35 mouse cellular contexts compared by ENCODE assay signal in the genomic region with DNA sequence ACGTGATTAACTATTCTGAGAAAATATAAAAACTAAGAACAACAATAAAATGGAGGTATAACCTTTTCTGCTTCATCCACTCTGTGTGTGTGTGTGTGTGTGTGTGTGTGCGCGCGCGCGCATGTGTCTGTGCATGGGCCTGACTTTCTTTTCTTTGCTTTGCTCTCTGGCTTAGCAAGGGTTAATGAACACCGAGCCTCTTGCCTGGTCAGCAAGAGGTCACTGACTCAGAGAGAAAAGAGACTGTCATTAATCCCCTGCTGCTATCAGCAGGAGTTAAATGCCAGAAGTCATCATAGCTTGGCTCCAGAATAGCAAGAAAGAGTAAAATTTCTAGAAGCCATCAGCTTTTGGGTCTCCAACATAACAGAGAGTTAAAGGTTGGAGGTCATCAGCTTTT. TPM values are rescaled to one million over a fixed set of nuclear protein-coding genes. Genes with fewer than 3 reads are reported as not detected.
DNase-seq lines count a peak whose midpoint lies in the region; ATAC-seq lines count a peak whose summit lies in the region.
"Had no signal": no experiment of that assay in that cellular context is flagged by ENCODE, and none has a peak within 500 bp of the region (broad histone marks: within the 10 kb centered on the region; RNA-seq: fewer than 3 reads in every experiment).

No protein-coding gene starts in this region.

- no peak overlapping the region for H3K27ac ChIP-seq in hindbrain, embryonic 10.5 days
- no peak overlapping the region for H3K27ac ChIP-seq in hindbrain, embryonic 12.5 days
- H3K27ac ChIP-seq: forebrain, embryonic 13.5 days; gastrocnemius, adult 2 months; limb, embryonic 15.5 days; liver, embryonic 15.5 days; midbrain, embryonic 12.5 days; neural tube, embryonic 12.5 days had no signal

- 50% methylated on average over 7 of the region's 7 CpGs for WGBS in hindbrain, embryonic 10.5 days
- 53% methylated on average over 7 of the region's 7 CpGs for WGBS in hindbrain, embryonic 12.5 days

- DNase-seq in hindbrain, embryonic 10.5 days (ENCODE audit: low spot score): peak; percentile 22
- peak; percentile 35 for DNase-seq in kidney, adult 9 months
- DNase-seq in kidney, postnatal 25 days: no peak
- DNase-seq in embryo, embryonic 10.5 days (ENCODE audit: low spot score): peak; percentile 66
- DNase-seq in retina, embryonic 14.5 days (ENCODE audit: low spot score): peak; percentile 10
- no peak for DNase-seq in gastrocnemius, postnatal 4 days (ENCODE audit: low spot score in 2 of 2)
- no peak for DNase-seq in right cerebral cortex, adult 2 months (ENCODE audit: low spot score in 2 of 2)
- DNase-seq: adrenal gland, postnatal 25 days; cerebellum, adult 11 months; cerebellum, adult 9-11 months; gastrocnemius, adult 2 months; left cerebral cortex, postnatal 4 days; lung, postnatal 10 days; right cerebral cortex, adult 18-20 months; thymus, adult 18-20 months; thymus, postnatal 4 days had no signal

- H3K9me3 ChIP-seq in hindbrain, embryonic 10.5 days: no peaks in the 10 kb centered on the region
- H3K9me3 ChIP-seq in hindbrain, embryonic 12.5 days (replicated peaks): no peaks in the 10 kb centered on the region
- H3K9me3 ChIP-seq: forebrain, embryonic 13.5 days; limb, embryonic 15.5 days; liver, embryonic 15.5 days; midbrain, embryonic 12.5 days; neural tube, embryonic 12.5 days had no signal

- peaks cover 10% of the 10 kb centered on the region for H3K4me1 ChIP-seq in hindbrain, embryonic 10.5 days (replicated peaks)
- H3K4me1 ChIP-seq in hindbrain, embryonic 12.5 days: peaks cover 5% of the 10 kb centered on the region; the same call in 1 of the 2 replicates
- H3K4me1 ChIP-seq: forebrain, embryonic 13.5 days; limb, embryonic 15.5 days; liver, embryonic 15.5 days had no signal

- no peak for ATAC-seq in hindbrain, embryonic 12.5 days (ENCODE audit: low FRiP score)
- ATAC-seq: forebrain, embryonic 13.5 days had no signal

- no peaks in the 10 kb centered on the region for H3K27me3 ChIP-seq in hindbrain, embryonic 10.5 days (ENCODE audit: insufficient read depth, poor library complexity, severe bottlenecking)
- no peaks in the 10 kb centered on the region for H3K27me3 ChIP-seq in hindbrain, embryonic 12.5 days
- H3K27me3 ChIP-seq: forebrain, embryonic 13.5 days; limb, embryonic 15.5 days; liver, embryonic 15.5 days; midbrain, embryonic 12.5 days; neural tube, embryonic 12.5 days had no signal

- H3K4me2 ChIP-seq in hindbrain, embryonic 12.5 days (replicated peaks): no peak overlapping the region
- H3K4me2 ChIP-seq: forebrain, embryonic 13.5 days; heart, embryonic 11.5 days; limb, embryonic 15.5 days; liver, embryonic 15.5 days; midbrain, embryonic 12.5 days; neural tube, embryonic 12.5 days had no signal

- no peaks in the 10 kb centered on the region for H3K36me3 ChIP-seq in hindbrain, embryonic 10.5 days
- H3K36me3 ChIP-seq in hindbrain, embryonic 12.5 days: no peaks in the 10 kb centered on the region
- H3K36me3 ChIP-seq: limb, embryonic 15.5 days; liver, embryonic 15.5 days; midbrain, embryonic 12.5 days; neural tube, embryonic 12.5 days had no signal

- H3K9ac ChIP-seq in hindbrain, embryonic 12.5 days: no peak overlapping the region
- H3K9ac ChIP-seq: forebrain, embryonic 13.5 days; limb, embryonic 15.5 days; liver, embryonic 15.5 days; midbrain, embryonic 12.5 days; neural tube, embryonic 12.5 days had no signal

- no peak overlapping the region for H3K4me3 ChIP-seq in hindbrain, embryonic 10.5 days
- H3K4me3 ChIP-seq in hindbrain, embryonic 12.5 days: no peak overlapping the region
- H3K4me3 ChIP-seq: forebrain, embryonic 13.5 days; gastrocnemius, adult 2 months; limb, embryonic 15.5 days; liver, embryonic 15.5 days; midbrain, embryonic 12.5 days; neural tube, embryonic 12.5 days had no signal

RNA-seq across cellular contexts. Expression of gene Krtap4-8, which starts 2.1 kb away (rescaled TPM):
- not detected in 2 replicates for polyA plus RNA-seq in hindbrain, embryonic 10.5 days (2016; fragmentation: Nextera tagmentation; extraction: Ambion mirVana)
- not detected in 2 replicates for polyA plus RNA-seq in hindbrain, embryonic 12.5 days (2016; fragmentation: Nextera tagmentation; extraction: Ambion mirVana)
- total RNA-seq in gastrocnemius, postnatal 4 days (2021): not detected
- total RNA-seq: adrenal gland, postnatal 25 days; common myeloid progenitor, adult 5-6 weeks; gastrocnemius, adult 2 months; granulocyte monocyte progenitor cell, adult 5-6 weeks; hematopoietic stem cell, adult 5-6 weeks; layer of hippocampus, adult 18-20 months; layer of hippocampus, postnatal 14 days; left cerebral cortex, adult 8-10 months; left cerebral cortex, postnatal 4 days; monocyte, adult 5-6 weeks had no signal
- polyA plus RNA-seq: embryonic facial prominence, embryonic 14.5 days; forebrain, embryonic 13.5 days; heart, embryonic 11.5 days; heart, postnatal 0 days; kidney, embryonic 14.5 days; limb, embryonic 15.5 days; liver, embryonic 15.5 days; midbrain, embryonic 12.5 days; neural tube, embryonic 12.5 days; small intestine, adult 2 months; stomach, embryonic 16.5 days had no signal

RNA-seq across cellular contexts. Expression of gene Gm11595, which starts 5.7 kb away (rescaled TPM):
- not detected in 2 replicates for polyA plus RNA-seq in hindbrain, embryonic 10.5 days (2016; fragmentation: Nextera tagmentation; extraction: Ambion mirVana)
- polyA plus RNA-seq in hindbrain, embryonic 12.5 days (2016; fragmentation: Nextera tagmentation; extraction: Ambion mirVana): not detected in 2 replicates
- total RNA-seq in gastrocnemius, postnatal 4 days (2021): not detected
- total RNA-seq: adrenal gland, postnatal 25 days; common myeloid progenitor, adult 5-6 weeks; gastrocnemius, adult 2 months; granulocyte monocyte progenitor cell, adult 5-6 weeks; hematopoietic stem cell, adult 5-6 weeks; layer of hippocampus, adult 18-20 months; layer of hippocampus, postnatal 14 days; left cerebral cortex, adult 8-10 months; left cerebral cortex, postnatal 4 days; monocyte, adult 5-6 weeks had no signal
- polyA plus RNA-seq: embryonic facial prominence, embryonic 14.5 days; forebrain, embryonic 13.5 days; heart, embryonic 11.5 days; heart, postnatal 0 days; kidney, embryonic 14.5 days; limb, embryonic 15.5 days; liver, embryonic 15.5 days; midbrain, embryonic 12.5 days; neural tube, embryonic 12.5 days; small intestine, adult 2 months; stomach, embryonic 16.5 days had no signal

RNA-seq across cellular contexts. Expression of gene Krtap4-9, which starts 6.6 kb away (rescaled TPM):
- not detected in 2 replicates for polyA plus RNA-seq in hindbrain, embryonic 10.5 days (2016; fragmentation: Nextera tagmentation; extraction: Ambion mirVana)
- polyA plus RNA-seq in hindbrain, embryonic 12.5 days (2016; fragmentation: Nextera tagmentation; extraction: Ambion mirVana): not detected in 2 replicates
- total RNA-seq in gastrocnemius, postnatal 4 days (2021): not detected
- total RNA-seq: adrenal gland, postnatal 25 days; common myeloid progenitor, adult 5-6 weeks; gastrocnemius, adult 2 months; granulocyte monocyte progenitor cell, adult 5-6 weeks; hematopoietic stem cell, adult 5-6 weeks; layer of hippocampus, adult 18-20 months; layer of hippocampus, postnatal 14 days; left cerebral cortex, adult 8-10 months; left cerebral cortex, postnatal 4 days; monocyte, adult 5-6 weeks had no signal
- polyA plus RNA-seq: embryonic facial prominence, embryonic 14.5 days; forebrain, embryonic 13.5 days; heart, embryonic 11.5 days; heart, postnatal 0 days; kidney, embryonic 14.5 days; limb, embryonic 15.5 days; liver, embryonic 15.5 days; midbrain, embryonic 12.5 days; neural tube, embryonic 12.5 days; small intestine, adult 2 months; stomach, embryonic 16.5 days had no signal

RNA-seq across cellular contexts. Expression of gene Gm11596, which starts 14.9 kb away (rescaled TPM):
- polyA plus RNA-seq in hindbrain, embryonic 10.5 days (2016; fragmentation: Nextera tagmentation; extraction: Ambion mirVana): not detected in 2 replicates
- polyA plus RNA-seq in hindbrain, embryonic 12.5 days (2016; fragmentation: Nextera tagmentation; extraction: Ambion mirVana): not detected in 2 replicates
- total RNA-seq in gastrocnemius, postnatal 4 days (2021): not detected
- total RNA-seq: adrenal gland, postnatal 25 days; common myeloid progenitor, adult 5-6 weeks; gastrocnemius, adult 2 months; granulocyte monocyte progenitor cell, adult 5-6 weeks; hematopoietic stem cell, adult 5-6 weeks; layer of hippocampus, adult 18-20 months; layer of hippocampus, postnatal 14 days; left cerebral cortex, adult 8-10 months; left cerebral cortex, postnatal 4 days; monocyte, adult 5-6 weeks had no signal
- polyA plus RNA-seq: embryonic facial prominence, embryonic 14.5 days; forebrain, embryonic 13.5 days; heart, embryonic 11.5 days; heart, postnatal 0 days; kidney, embryonic 14.5 days; limb, embryonic 15.5 days; liver, embryonic 15.5 days; midbrain, embryonic 12.5 days; neural tube, embryonic 12.5 days; small intestine, adult 2 months; stomach, embryonic 16.5 days had no signal

RNA-seq across cellular contexts. Expression of gene Gm11569, which starts 20.3 kb away (rescaled TPM):
- polyA plus RNA-seq in hindbrain, embryonic 10.5 days (2016; fragmentation: Nextera tagmentation; extraction: Ambion mirVana): not detected in 2 replicates
- polyA plus RNA-seq in hindbrain, embryonic 12.5 days (2016; fragmentation: Nextera tagmentation; extraction: Ambion mirVana): not detected in 2 replicates
- not detected for total RNA-seq in gastrocnemius, postnatal 4 days (2021)
- total RNA-seq: adrenal gland, postnatal 25 days; common myeloid progenitor, adult 5-6 weeks; gastrocnemius, adult 2 months; granulocyte monocyte progenitor cell, adult 5-6 weeks; hematopoietic stem cell, adult 5-6 weeks; layer of hippocampus, adult 18-20 months; layer of hippocampus, postnatal 14 days; left cerebral cortex, adult 8-10 months; left cerebral cortex, postnatal 4 days; monocyte, adult 5-6 weeks had no signal
- polyA plus RNA-seq: embryonic facial prominence, embryonic 14.5 days; forebrain, embryonic 13.5 days; heart, embryonic 11.5 days; heart, postnatal 0 days; kidney, embryonic 14.5 days; limb, embryonic 15.5 days; liver, embryonic 15.5 days; midbrain, embryonic 12.5 days; neural tube, embryonic 12.5 days; small intestine, adult 2 months; stomach, embryonic 16.5 days had no signal

Comparison
In these comparisons a context has a peak if more than half of its experiments do, and no peak if none do; other contexts are left out.
1. DNase-seq: peak in hindbrain, embryonic 10.5 days (single experiment), kidney, adult 9 months (single experiment), embryo, embryonic 10.5 days (single experiment) and retina, embryonic 14.5 days (single experiment); none in kidney, postnatal 25 days (0 of 2), gastrocnemius, postnatal 4 days (0 of 2) and right cerebral cortex, adult 2 months (0 of 2).